Mouse (Mus musculus) small intestine, adult 2 months (tissue): Measurements from ENCODE around the gene Ppp2r5d.

ENCODE experiments used
- CTCF ChIP-seq: fragments of 200-500 bp; IDR thresholded peaks from 2 replicates; pipeline ENCODE4 v1.5.1; 2012; ENCODE audit warnings: low read depth, mild to moderate bottlenecking, control low read depth, inconsistent platforms, low read length, moderate library complexity, mixed read lengths; ENCODE audit not compliant: insufficient replicate concordance, insufficient read length; ENCODE audit errors: extremely low read depth
- POLR2A ChIP-seq: fragments of 200-500 bp; IDR thresholded peaks from 2 replicates; pipeline ENCODE4 v1.6.1; 2012; ENCODE audit warnings: low read depth, mild to moderate bottlenecking, control low read depth, inconsistent platforms, low read length, moderate library complexity

DNA sequence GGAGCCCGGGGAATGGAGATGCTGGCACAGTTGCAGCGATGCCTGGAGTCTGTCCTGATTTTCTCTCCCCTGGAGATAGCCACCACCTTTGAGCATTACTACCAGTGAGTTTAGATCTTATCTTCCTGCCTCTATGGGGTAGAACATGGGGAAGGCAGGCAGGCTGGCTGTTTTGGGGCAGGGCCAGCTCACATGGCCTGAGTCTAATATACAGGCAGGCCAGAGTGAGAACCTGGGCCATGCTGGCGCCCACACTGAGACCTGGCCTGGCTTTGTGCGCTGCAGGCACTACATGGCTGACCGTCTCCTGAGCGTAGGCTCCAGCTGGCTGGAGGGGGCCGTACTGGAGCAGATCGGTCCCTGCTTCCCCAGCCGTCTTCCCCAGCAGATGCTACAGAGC, 43.6 kb downstream of the Ppp2r5d start:
- no peak for TF ChIP-seq CTCF
- TF ChIP-seq POLR2A, result no peak
